Mouse (Mus musculus): ENCODE data around the gene Glrx5.

The Glrx5 gene

GRCm38 (mm10) chr12:105002340-105003132, 30.0 kb upstream of the Glrx5 start:
- in situ Hi-C loops (cut with MboI; ENCODE audit: low pct_unique_long_range_greater_than_20kb in 1 of 2, low sequenced_read_pairs in 2 of 2, unreplicated experiment in 1 of 2), result no loop called here

- in situ Hi-C loops (cut with MboI; ENCODE audit: low pct_unique_long_range_greater_than_20kb in 1 of 2, low sequenced_read_pairs in 2 of 2, unreplicated experiment in 1 of 2), result no loop called here
Observed at GRCm38 (mm10) chr12:105003158-105003557, 29.3 kb upstream of the Glrx5 start.

GRCm38 (mm10) chr12:105003715-105004114, 28.8 kb upstream of the Glrx5 start:
- in situ Hi-C loops (cut with MboI; ENCODE audit: low pct_unique_long_range_greater_than_20kb in 1 of 2, low sequenced_read_pairs in 2 of 2, unreplicated experiment in 1 of 2), result no loop called here

- in situ Hi-C loops (cut with MboI; ENCODE audit: low pct_unique_long_range_greater_than_20kb in 1 of 2, low sequenced_read_pairs in 2 of 2, unreplicated experiment in 1 of 2), result no loop called here
Observed at GRCm38 (mm10) chr12:105004956-105005714, 27.4 kb upstream of the Glrx5 start.

- in situ Hi-C loops (cut with MboI; ENCODE audit: low pct_unique_long_range_greater_than_20kb in 1 of 2, low sequenced_read_pairs in 2 of 2, unreplicated experiment in 1 of 2), result no loop called here
Observed at GRCm38 (mm10) chr12:105005715-105005972, 26.8 kb upstream of the Glrx5 start.

- in situ Hi-C loops (cut with MboI; ENCODE audit: low pct_unique_long_range_greater_than_20kb in 1 of 2, low sequenced_read_pairs in 2 of 2, unreplicated experiment in 1 of 2), result no loop called here
Observed at GRCm38 (mm10) chr12:105008150-105008549, 24.3 kb upstream of the Glrx5 start.

- in situ Hi-C loops (cut with MboI; ENCODE audit: low pct_unique_long_range_greater_than_20kb in 1 of 2, low sequenced_read_pairs in 2 of 2, unreplicated experiment in 1 of 2), result no loop called here
Observed at GRCm38 (mm10) chr12:105008752-105009178, 23.7 kb upstream of the Glrx5 start.

- in situ Hi-C loops (cut with MboI; ENCODE audit: low pct_unique_long_range_greater_than_20kb in 1 of 2, low sequenced_read_pairs in 2 of 2, unreplicated experiment in 1 of 2), result no loop called here
Observed at GRCm38 (mm10) chr12:105009370-105010212, 22.9 kb upstream of the Glrx5 start, which contains the start of gene Syne3. Gene Syne3, minus strand, starts transcription at chr12:105009809.

- in situ Hi-C loops (cut with MboI; ENCODE audit: low pct_unique_long_range_greater_than_20kb in 1 of 2, low sequenced_read_pairs in 2 of 2, unreplicated experiment in 1 of 2), result no loop called here
Observed at GRCm38 (mm10) chr12:105010213-105010790, 22.2 kb upstream of the Glrx5 start.

GRCm38 (mm10) chr12:105011589-105011988, 20.9 kb upstream of the Glrx5 start:
- in situ Hi-C loops (cut with MboI; ENCODE audit: low pct_unique_long_range_greater_than_20kb in 1 of 2, low sequenced_read_pairs in 2 of 2, unreplicated experiment in 1 of 2), result no loop called here

- in situ Hi-C loops (cut with MboI; ENCODE audit: low pct_unique_long_range_greater_than_20kb in 1 of 2, low sequenced_read_pairs in 2 of 2, unreplicated experiment in 1 of 2), result no loop called here
Observed at GRCm38 (mm10) chr12:105012314-105012713, 20.2 kb upstream of the Glrx5 start.

- in situ Hi-C loops (cut with MboI; ENCODE audit: low pct_unique_long_range_greater_than_20kb in 1 of 2, low sequenced_read_pairs in 2 of 2, unreplicated experiment in 1 of 2), result no loop called here
Observed at GRCm38 (mm10) chr12:105013065-105013464, 19.4 kb upstream of the Glrx5 start.

- in situ Hi-C loops (cut with MboI; ENCODE audit: low pct_unique_long_range_greater_than_20kb in 1 of 2, low sequenced_read_pairs in 2 of 2, unreplicated experiment in 1 of 2), result no loop called here
Observed at GRCm38 (mm10) chr12:105016199-105016598, 16.3 kb upstream of the Glrx5 start.

- in situ Hi-C loops (cut with MboI; ENCODE audit: low pct_unique_long_range_greater_than_20kb in 1 of 2, low sequenced_read_pairs in 2 of 2, unreplicated experiment in 1 of 2), result no loop called here
Observed at GRCm38 (mm10) chr12:105016639-105017038, 15.8 kb upstream of the Glrx5 start.

GRCm38 (mm10) chr12:105019359-105020219, 12.9 kb upstream of the Glrx5 start:
- in situ Hi-C loops (cut with MboI; ENCODE audit: low pct_unique_long_range_greater_than_20kb in 1 of 2, low sequenced_read_pairs in 2 of 2, unreplicated experiment in 1 of 2), result no loop called here

- in situ Hi-C loops (cut with MboI; ENCODE audit: low pct_unique_long_range_greater_than_20kb in 1 of 2, low sequenced_read_pairs in 2 of 2, unreplicated experiment in 1 of 2), result no loop called here
Observed at GRCm38 (mm10) chr12:105021441-105022069, 10.9 kb upstream of the Glrx5 start.

GRCm38 (mm10) chr12:105022141-105022540, 10.3 kb upstream of the Glrx5 start:
- in situ Hi-C loops (cut with MboI; ENCODE audit: low pct_unique_long_range_greater_than_20kb in 1 of 2, low sequenced_read_pairs in 2 of 2, unreplicated experiment in 1 of 2), result no loop called here
